Mouse (Mus musculus) lung, postnatal 0 days (tissue): ENCODE data around the gene Med9. TPM values are rescaled to one million over a fixed set of nuclear protein-coding genes. Genes with fewer than 3 reads are reported as not detected.

Source experiments
- ATAC-seq: fragments of 200-750 bp; cut with Nextera tagmentation; 2 replicates; pipeline ENCODE4 v1.8.0; 2017; ENCODE audit warnings: moderate library complexity
- DNase-seq: peaks from one replicate; pipeline ENCODE4 v3.0.0-alpha.2; 2016; ENCODE audit warnings: low spot score
- H3K27ac ChIP-seq: fragments of 300-500 bp; sonication (generic); 2 replicates; pipeline ENCODE4 v1.5.1; 2014; ENCODE audit warnings: antibody characterized with exemption, mild to moderate bottlenecking, low read length, mixed read lengths
- H3K27me3 ChIP-seq: fragments of 300-500 bp; sonication (generic); replicated peaks from 2 replicates; pipeline ENCODE4 v1.6.1; 2014; ENCODE audit warnings: low read length, mixed read lengths; ENCODE audit not compliant: insufficient read depth
- H3K36me3 ChIP-seq: fragments of 300-500 bp; sonication (generic); 2 replicates; pipeline ENCODE4 v1.6.1; 2014; ENCODE audit warnings: low read length, mixed read lengths; ENCODE audit not compliant: insufficient read depth
- H3K4me1 ChIP-seq: fragments of 300-500 bp; sonication (generic); 2 replicates; pipeline ENCODE4 v1.6.1; 2014; ENCODE audit warnings: antibody characterized with exemption, low read depth, low read length, mixed read lengths; ENCODE audit not compliant: insufficient read depth
- H3K4me2 ChIP-seq: fragments of 300-500 bp; sonication (generic); replicated peaks from 2 replicates; pipeline ENCODE4 v1.6.1; 2014; ENCODE audit warnings: low read depth, mild to moderate bottlenecking, low read length, moderate library complexity, mixed read lengths
- H3K4me3 ChIP-seq: fragments of 300-500 bp; sonication (generic); 2 replicates; pipeline ENCODE4 v1.5.1; 2014; ENCODE audit warnings: low read depth, low read length
- H3K9ac ChIP-seq: fragments of 300-500 bp; sonication (generic); replicated peaks from 2 replicates; pipeline ENCODE4 v1.6.1; 2014; ENCODE audit warnings: low read depth, mild to moderate bottlenecking
- H3K9me3 ChIP-seq: fragments of 300-500 bp; sonication (generic); 2 replicates; pipeline ENCODE4 v1.6.1; 2016; ENCODE audit warnings: low read length, mixed read lengths
- CTCF ChIP-seq: IDR thresholded peaks from 2 replicates; pipeline ENCODE4 v1.5.1; 2016; ENCODE audit warnings: antibody characterized with exemption, mild to moderate bottlenecking
- EP300 ChIP-seq: IDR thresholded peaks from 2 replicates; pipeline ENCODE4 v1.6.1; 2016; ENCODE audit warnings: antibody characterized with exemption, mild to moderate bottlenecking, control low read depth
- WGBS: fragments of 180-500 bp; shearing (Covaris S2); extraction: QIAGEN DNeasy Blood & Tissue Kit; methylation state at CpG from one replicate; pipeline ENCODE4 v1.1.7; 2014; 5-methylcytosine and 5-hydroxymethylcytosine counted together
- polyA plus RNA-seq: library from polyadenylated mRNA; unstranded; fragments of >200 nt; fragmentation: Nextera tagmentation; extraction: Ambion mirVana; gene quantifications from 2 replicates; pipeline ENCODE4 v1.2.1, GENCODE M21; 2015

Med9 gene
- polyA plus RNA-seq, 1 experiment from 2014 or later: 31.3 TPM

- no peak for TF ChIP-seq EP300
- TF ChIP-seq CTCF: no peak
- Histone ChIP-seq H3K9ac (no peak overlapping the region), H3K4me3 (no peak overlapping the region), H3K4me1 (no peaks in the 10 kb centered on the region), H3K27me3 (no peaks in the 10 kb centered on the region), H3K27ac (no peak overlapping the region), H3K4me2 (no peak overlapping the region), H3K9me3 (no peaks in the 10 kb centered on the region), H3K36me3 (no peaks in the 10 kb centered on the region)
- WGBS: 73% methylated on average over 5 of the region's 5 CpGs
- DNase-seq: no peak
- ATAC-seq: no peak
These were observed 53.4 kb downstream of the Med9 start for GRCm38 (mm10) chr11:60001231-60001980.

GRCm38 (mm10) chr11:60003811-60004210 lies 55.8 kb downstream of the Med9 start:
- Histone ChIP-seq H3K36me3 (no peaks in the 10 kb centered on the region), H3K27ac (no peak overlapping the region), H3K4me1 (no peaks in the 10 kb centered on the region), H3K4me3 (no peak overlapping the region), H3K4me2 (no peak overlapping the region), H3K9me3 (no peaks in the 10 kb centered on the region), H3K9ac (no peak overlapping the region), H3K27me3 (no peaks in the 10 kb centered on the region)
- TF ChIP-seq EP300 (no peak), CTCF (no peak)
- ATAC-seq (no peak), DNase-seq (no peak)
- 71% methylated on average over 7 of the region's 8 CpGs for WGBS

- TF ChIP-seq EP300: no peak
- no peak for TF ChIP-seq CTCF
- WGBS: 68% methylated on average over 6 of the region's 6 CpGs
- no peaks in the 10 kb centered on the region for H3K27me3 ChIP-seq
- no peaks in the 10 kb centered on the region for H3K36me3 ChIP-seq
- H3K4me1 ChIP-seq: no peaks in the 10 kb centered on the region
- H3K9ac ChIP-seq: no peak overlapping the region
- DNase-seq: no peak
- H3K27ac ChIP-seq: no peak overlapping the region
- H3K4me2 ChIP-seq: no peak overlapping the region
- H3K4me3 ChIP-seq: no peak overlapping the region
- H3K9me3 ChIP-seq: no peaks in the 10 kb centered on the region
- no peak for ATAC-seq
These were observed 56.7 kb downstream of the Med9 start for GRCm38 (mm10) chr11:60004716-60005115.

GRCm38 (mm10) chr11:60005866-60006265 lies 57.9 kb downstream of the Med9 start:
- no peak for ATAC-seq
- no peak for DNase-seq
- Histone ChIP-seq H3K9ac (no peak overlapping the region), H3K27me3 (no peaks in the 10 kb centered on the region), H3K27ac (no peak overlapping the region), H3K36me3 (no peaks in the 10 kb centered on the region), H3K4me3 (no peak overlapping the region), H3K4me2 (no peak overlapping the region), H3K4me1 (no peaks in the 10 kb centered on the region), H3K9me3 (no peaks in the 10 kb centered on the region)
- TF ChIP-seq CTCF (no peak), EP300 (no peak)
- 70% methylated on average over 3 of the region's 3 CpGs for WGBS

GRCm38 (mm10) chr11:60009451-60009850 lies 61.4 kb downstream of the Med9 start:
- ATAC-seq: no peak
- Histone ChIP-seq H3K4me2 (no peak overlapping the region), H3K27me3 (no peaks in the 10 kb centered on the region), H3K36me3 (no peaks in the 10 kb centered on the region), H3K9me3 (no peaks in the 10 kb centered on the region), H3K9ac (no peak overlapping the region), H3K27ac (no peak overlapping the region), H3K4me1 (no peaks in the 10 kb centered on the region), H3K4me3 (no peak overlapping the region)
- TF ChIP-seq EP300 (no peak), CTCF (no peak)
- DNase-seq: no peak
- WGBS: 67% methylated on average over 3 of the region's 3 CpGs

- H3K36me3 ChIP-seq: no peaks in the 10 kb centered on the region
- no peaks in the 10 kb centered on the region for H3K9me3 ChIP-seq
- H3K4me1 ChIP-seq: no peaks in the 10 kb centered on the region
- H3K9ac ChIP-seq: no peak overlapping the region
- 72% methylated on average over 3 of the region's 3 CpGs for WGBS
- no peak for ATAC-seq
- no peaks in the 10 kb centered on the region for H3K27me3 ChIP-seq
- H3K4me3 ChIP-seq: no peak overlapping the region
- TF ChIP-seq CTCF: no peak
- no peak for DNase-seq
- H3K27ac ChIP-seq: no peak overlapping the region
- H3K4me2 ChIP-seq: no peak overlapping the region
These were observed 63.5 kb downstream of the Med9 start for GRCm38 (mm10) chr11:60011516-60011915.

Other genes with a start within 250 kb of the Med9 start
- 2.9 and 7.3 TPM in 2 replicates for gene Pld6, start 160.6 kb upstream of the Med9 start, polyA plus RNA-seq
- gene Flcn, start 138.2 kb upstream of the Med9 start, polyA plus RNA-seq: 55.8 and 57.4 TPM in 2 replicates
- gene Nt5m, start 108.8 kb upstream of the Med9 start, polyA plus RNA-seq: 25.7 and 28.5 TPM in 2 replicates
- gene Cops3, start 108.4 kb upstream of the Med9 start, polyA plus RNA-seq: 94.2 and 95.6 TPM in 2 replicates
- gene Rasd1, start 16.7 kb downstream of the Med9 start, polyA plus RNA-seq: 3.3 and 4.0 TPM in 2 replicates
- gene Pemt, start 98.3 kb downstream of the Med9 start, polyA plus RNA-seq: 5.0 and 6.0 TPM in 2 replicates
- 13.5 and 16.2 TPM in 2 replicates for gene Rai1, start 156.8 kb downstream of the Med9 start, polyA plus RNA-seq